Mouse (Mus musculus): ENCODE measurements around the gene Mageb2. TPM values are rescaled to one million over a fixed set of nuclear protein-coding genes. Genes with fewer than 3 reads are reported as not detected.

The Mageb2 gene
- polyA plus RNA-seq (2012; rRNA removed): not detected in 2 replicates

DNA sequence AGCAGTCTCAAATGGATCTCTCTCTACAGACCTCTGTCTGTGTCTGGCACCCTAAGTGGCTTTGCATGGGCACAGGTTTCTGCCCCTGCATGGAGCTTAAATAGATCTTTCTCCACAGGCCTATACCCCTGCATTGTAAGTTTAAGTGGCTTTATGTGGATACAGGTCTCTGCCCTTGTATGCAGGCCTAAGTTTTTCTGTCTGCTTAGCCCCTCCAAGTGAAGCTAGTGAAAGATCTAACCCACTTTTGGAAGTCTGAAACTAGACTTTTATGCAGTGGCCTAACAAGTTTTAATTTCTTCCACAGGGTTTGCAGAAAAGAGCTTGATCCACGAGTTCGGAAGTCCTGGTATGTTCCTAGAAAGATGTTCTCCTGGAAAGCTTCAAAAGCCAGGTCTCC lies at the start of gene Mageb2:
Gene Mageb2 (plus strand): TSS at position 301 of the 400 bp plus-strand sequence.

Other genes with a start within 250 kb of the Mageb2 start
- gene Gm5072, start 60.8 kb downstream of the Mageb2 start, polyA plus RNA-seq (2012; rRNA removed): not detected in 2 replicates
- gene Gm8914, start 148.4 kb downstream of the Mageb2 start, polyA plus RNA-seq (2012; rRNA removed): not detected in 2 replicates
- not detected in 2 replicates for gene 1700084M14Rik, start 244.2 kb downstream of the Mageb2 start, polyA plus RNA-seq (2012; rRNA removed)